Mouse (Mus musculus): ENCODE measurements around the gene Tubb5. TPM values are rescaled to one million over a fixed set of nuclear protein-coding genes. Genes with fewer than 3 reads are reported as not detected.

Gene Tubb5
- total and polyA plus RNA-seq, 2 experiments from 2014 or later, result 1,606 to 3,326 TPM

- ATAC-seq (peak; percentile 33), DNase-seq (ENCODE audit: low spot score) (peak; percentile 94)
- Histone ChIP-seq H3K27me3 (ENCODE audit: insufficient read depth, low read length) (no peaks in the 10 kb centered on the region), H3K9ac (replicated peaks; ENCODE audit: low read length) (peak overlapping the region; percentile 94), H3K4me3 (ENCODE audit: low read length) (peak overlapping the region; percentile 82), H3K36me3 (ENCODE audit: insufficient read depth, low read length) (peaks cover 28% of the 10 kb centered on the region), H3K4me1 (ENCODE audit: insufficient read depth, low read length) (peaks cover 13% of the 10 kb centered on the region; the same call in 1 of the 2 replicates), H3K4me2 (ENCODE audit: low read depth, low read length) (peak overlapping the region; percentile 88), H3K27ac (peak overlapping the region; percentile 97), H3K9me3 (ENCODE audit: low read length) (no peaks in the 10 kb centered on the region)
- under 1% methylated on average over 25 of the region's 25 CpGs for WGBS
- TF ChIP-seq CTCF (IDR thresholded peaks at IDR 0.05; ENCODE audit: low read depth), result no peak
Measured at GRCm38 (mm10) chr17:35836991-35837422, 1.1 kb downstream of the Tubb5 start.

- H3K4me2 ChIP-seq (ENCODE audit: low read depth, low read length), result peak overlapping the region; percentile 88
- peak overlapping the region; percentile 97 for H3K27ac ChIP-seq
- peak overlapping the region; percentile 82 for H3K4me3 ChIP-seq (ENCODE audit: low read length)
- DNase-seq (ENCODE audit: low spot score), result peak; percentile 96
- 5% methylated on average over 24 of the region's 24 CpGs for WGBS
- H3K36me3 ChIP-seq (ENCODE audit: insufficient read depth, low read length), result peaks cover 28% of the 10 kb centered on the region
- ATAC-seq, result no peak
- peak; percentile 85 for TF ChIP-seq CTCF (IDR thresholded peaks at IDR 0.05; ENCODE audit: low read depth)
- H3K9ac ChIP-seq (replicated peaks; ENCODE audit: low read length), result peak overlapping the region; percentile 94
- no peaks in the 10 kb centered on the region for H3K27me3 ChIP-seq (ENCODE audit: insufficient read depth, low read length)
- no peaks in the 10 kb centered on the region for H3K9me3 ChIP-seq (ENCODE audit: low read length)
- H3K4me1 ChIP-seq (ENCODE audit: insufficient read depth, low read length), result peaks cover 13% of the 10 kb centered on the region; the same call in 1 of the 2 replicates
Measured at GRCm38 (mm10) chr17:35836178-35836965, 1.7 kb downstream of the Tubb5 start.

GRCm38 (mm10) chr17:35835424-35836140 is 2.5 kb downstream of the Tubb5 start:
- Histone ChIP-seq H3K9ac (replicated peaks; ENCODE audit: low read length) (peak overlapping the region; percentile 94; the same call in 1 of the 2 replicates), H3K36me3 (ENCODE audit: insufficient read depth, low read length) (peaks cover 28% of the 10 kb centered on the region), H3K9me3 (ENCODE audit: low read length) (no peaks in the 10 kb centered on the region), H3K4me2 (ENCODE audit: low read depth, low read length) (peak overlapping the region; percentile 88), H3K27ac (peak overlapping the region; percentile 7; the same call in 1 of the 2 replicates), H3K4me3 (ENCODE audit: low read length) (peak overlapping the region; percentile 82), H3K27me3 (ENCODE audit: insufficient read depth, low read length) (no peaks in the 10 kb centered on the region), H3K4me1 (ENCODE audit: insufficient read depth, low read length) (peaks cover 13% of the 10 kb centered on the region; the same call in 1 of the 2 replicates)
- ATAC-seq (no peak), DNase-seq (ENCODE audit: low spot score) (no peak)
- no peak for TF ChIP-seq CTCF (IDR thresholded peaks at IDR 0.05; ENCODE audit: low read depth)
- WGBS, result 58% methylated on average over 26 of the region's 26 CpGs

- Histone ChIP-seq H3K9ac (replicated peaks; ENCODE audit: low read length) (no peak overlapping the region), H3K9me3 (ENCODE audit: low read length) (no peaks in the 10 kb centered on the region), H3K36me3 (ENCODE audit: insufficient read depth, low read length) (peaks cover 28% of the 10 kb centered on the region), H3K4me1 (ENCODE audit: insufficient read depth, low read length) (peaks cover 13% of the 10 kb centered on the region; the same call in 1 of the 2 replicates), H3K4me3 (ENCODE audit: low read length) (peak overlapping the region; percentile 82), H3K27ac (no peak overlapping the region), H3K4me2 (ENCODE audit: low read depth, low read length) (peak overlapping the region; percentile 88), H3K27me3 (ENCODE audit: insufficient read depth, low read length) (no peaks in the 10 kb centered on the region)
- WGBS, result 57% methylated on average over 26 of the region's 26 CpGs
- no peak for ATAC-seq
- TF ChIP-seq CTCF (IDR thresholded peaks at IDR 0.05; ENCODE audit: low read depth), result peak; percentile 45
- DNase-seq (ENCODE audit: low spot score), result peak; percentile 54
Measured at GRCm38 (mm10) chr17:35834696-35835422, 3.2 kb downstream of the Tubb5 start.

GRCm38 (mm10) chr17:35833894-35834293 is 4.2 kb downstream of the Tubb5 start:
- WGBS, result 55% methylated on average over 5 of the region's 5 CpGs
- no peaks in the 10 kb centered on the region for H3K27me3 ChIP-seq (ENCODE audit: insufficient read depth, low read length)
- TF ChIP-seq CTCF (IDR thresholded peaks at IDR 0.05; ENCODE audit: low read depth), result no peak
- H3K4me2 ChIP-seq (ENCODE audit: low read depth, low read length), result no peak overlapping the region
- peaks cover 28% of the 10 kb centered on the region for H3K36me3 ChIP-seq (ENCODE audit: insufficient read depth, low read length)
- H3K9me3 ChIP-seq (ENCODE audit: low read length), result no peaks in the 10 kb centered on the region
- DNase-seq (ENCODE audit: low spot score) (no peak), ATAC-seq (no peak)
- no peak overlapping the region for H3K9ac ChIP-seq (replicated peaks; ENCODE audit: low read length)
- H3K27ac ChIP-seq, result no peak overlapping the region
- H3K4me1 ChIP-seq (ENCODE audit: insufficient read depth, low read length), result peaks cover 13% of the 10 kb centered on the region; the same call in 1 of the 2 replicates
- H3K4me3 ChIP-seq (ENCODE audit: low read length), result no peak overlapping the region

- ATAC-seq, result no peak
- no peak overlapping the region for H3K27ac ChIP-seq
- no peaks in the 10 kb centered on the region for H3K27me3 ChIP-seq (ENCODE audit: insufficient read depth, low read length)
- 20% methylated on average over 5 of the region's 5 CpGs for WGBS
- no peak overlapping the region for H3K4me2 ChIP-seq (ENCODE audit: low read depth, low read length)
- H3K4me3 ChIP-seq (ENCODE audit: low read length), result no peak overlapping the region
- H3K4me1 ChIP-seq (ENCODE audit: insufficient read depth, low read length), result peaks cover 13% of the 10 kb centered on the region; the same call in 1 of the 2 replicates
- H3K9ac ChIP-seq (replicated peaks; ENCODE audit: low read length), result no peak overlapping the region
- no peak for TF ChIP-seq CTCF (IDR thresholded peaks at IDR 0.05; ENCODE audit: low read depth)
- no peaks in the 10 kb centered on the region for H3K9me3 ChIP-seq (ENCODE audit: low read length)
- peaks cover 28% of the 10 kb centered on the region for H3K36me3 ChIP-seq (ENCODE audit: insufficient read depth, low read length)
- DNase-seq (ENCODE audit: low spot score), result peak; percentile 27
Measured at GRCm38 (mm10) chr17:35833239-35833751, 4.8 kb downstream of the Tubb5 start.

All from hindbrain, postnatal 0 days (tissue).